Mouse (Mus musculus) heart, adult 8-10 months (tissue): ENCODE results near the gene Nhp2. TPM values are rescaled to one million over a fixed set of nuclear protein-coding genes. Genes with fewer than 3 reads are reported as not detected.
"Not testable (repeated sequence)": the region's sequence is repeated elsewhere in the genome, so short reads cannot be mapped to it uniquely, and the experiment has no call there.

Experiments
- DNase-seq: peaks from one replicate; pipeline ENCODE4 v3.0.0; 2022; ENCODE audit warnings: low spot score
- total RNA-seq, 4 experiments: library from RNA; stranded (reverse); gene quantifications; 2 replicates each; pipeline ENCODE4 v1.2.4; 2022

Gene Nhp2
- total RNA-seq, 4 experiments from 2014 or later, result 18.4 to 23.7 (median 21.4) TPM

- DNase-seq, result no peak
Observed at GRCm38 (mm10) chr11:51658291-51658690, 38.8 kb downstream of the Nhp2 start.

- no peak for DNase-seq
Observed at GRCm38 (mm10) chr11:51658705-51659104, 39.2 kb downstream of the Nhp2 start.

- no peak for DNase-seq
Observed at GRCm38 (mm10) chr11:51661867-51662365, 42.4 kb downstream of the Nhp2 start.

- no peak for DNase-seq
Observed at GRCm38 (mm10) chr11:51662632-51663031, 43.1 kb downstream of the Nhp2 start.

GRCm38 (mm10) chr11:51664747-51665146, 45.2 kb downstream of the Nhp2 start:
- DNase-seq, result not testable (repeated sequence)

GRCm38 (mm10) chr11:51670846-51671245, 51.3 kb downstream of the Nhp2 start:
- DNase-seq, result no peak

- no peak for DNase-seq
Observed at GRCm38 (mm10) chr11:51671376-51671775, 51.8 kb downstream of the Nhp2 start.

- no peak for DNase-seq
Observed at GRCm38 (mm10) chr11:51673291-51673690, 53.8 kb downstream of the Nhp2 start.

Other genes with a start within 250 kb of the Nhp2 start
- gene Phykpl, start 35.0 kb upstream of the Nhp2 start, total RNA-seq, result 1 to 10 TPM; 8.5 to 9.6 (median 8.9) TPM
- 100 to 1,000 TPM; 119 to 149 (median 133) TPM for gene Hnrnpab, start 12.9 kb upstream of the Nhp2 start, total RNA-seq
- 10 to 100 TPM; 12.6 to 19.1 (median 15.3) TPM for gene Rmnd5b, start 16.2 kb downstream of the Nhp2 start, total RNA-seq
- 10 to 100 TPM in 3 of 4 experiments, 1 to 10 TPM in 1; 9.2 to 10.8 (median 10.3) TPM for gene N4bp3, start 31.1 kb downstream of the Nhp2 start, total RNA-seq
- 1 to 10 TPM in 1 of 4 experiments, under 1 TPM in 3; 0.22 to 1.0 (median 0.63) TPM for gene D930048N14Rik, start 31.2 kb downstream of the Nhp2 start, total RNA-seq
- 10 to 100 TPM; 35.6 to 44.6 (median 40.8) TPM for gene 0610009B22Rik, start 69.1 kb downstream of the Nhp2 start, total RNA-seq
- gene Sec24a, start 143.9 kb downstream of the Nhp2 start, total RNA-seq, result 10 to 100 TPM; 15.0 to 16.9 (median 16.2) TPM
- 100 to 1,000 TPM; 149 to 178 (median 154) TPM for gene Sar1b, start 144.0 kb downstream of the Nhp2 start, total RNA-seq
- gene Jade2, start 237.9 kb downstream of the Nhp2 start, total RNA-seq, result 10 to 100 TPM in 3 of 4 experiments, 1 to 10 TPM in 1; 9.8 to 14.8 (median 11.8) TPM